In the genomic region with DNA sequence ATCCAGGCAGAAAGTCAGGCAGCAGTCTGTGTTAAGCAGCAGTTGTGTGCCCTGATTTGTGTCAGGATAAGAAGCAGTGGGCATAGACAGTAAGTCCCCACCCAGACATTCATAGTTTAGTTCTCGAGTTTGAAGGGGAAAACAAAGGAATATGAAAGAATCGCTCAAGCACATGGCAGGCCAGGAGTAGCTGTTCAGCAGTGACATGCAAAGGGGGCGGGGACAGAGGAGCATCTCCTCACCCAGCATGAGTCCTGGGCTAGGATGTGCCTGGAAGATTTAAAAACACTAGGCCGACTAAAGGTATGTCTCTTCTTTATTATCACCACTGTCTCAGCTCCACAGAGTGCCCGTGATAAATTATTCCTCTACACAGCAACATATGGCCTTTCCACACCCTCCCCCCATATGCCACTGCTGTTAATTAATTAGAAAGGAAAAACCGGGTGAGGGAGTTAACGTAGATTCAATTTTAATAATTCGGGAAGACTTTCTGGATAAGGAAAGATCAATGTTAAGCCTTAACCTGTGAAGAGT, we compare ENCODE assay signal across 14 mouse cellular contexts.
"Had no signal": no experiment of that assay in that cellular context is flagged by ENCODE, and none has a peak within 500 bp of the region (broad histone marks: within the 10 kb centered on the region; RNA-seq: fewer than 3 reads in every experiment).

No protein-coding gene starts in this region.

- H3K4me1 ChIP-seq: liver, embryonic 12.5 days had no signal

- H3K27ac ChIP-seq: kidney, postnatal 0 days; limb, embryonic 15.5 days; liver, embryonic 12.5 days; midbrain, embryonic 10.5 days; stomach, postnatal 0 days had no signal

- H3K27me3 ChIP-seq: limb, embryonic 15.5 days; liver, embryonic 12.5 days had no signal

- H3K9me3 ChIP-seq: limb, embryonic 15.5 days; liver, embryonic 12.5 days; midbrain, embryonic 10.5 days had no signal

- H3K9ac ChIP-seq: limb, embryonic 15.5 days; liver, embryonic 12.5 days; lung, embryonic 14.5 days had no signal

- H3K4me2 ChIP-seq: limb, embryonic 15.5 days; liver, embryonic 12.5 days; lung, embryonic 14.5 days had no signal

- H3K36me3 ChIP-seq: limb, embryonic 15.5 days; liver, embryonic 12.5 days; midbrain, embryonic 10.5 days had no signal

- DNase-seq: kidney, adult 9 months; kidney, postnatal 36 days; layer of hippocampus, adult 9-11 months; lung, embryonic 14.5 days; lung, postnatal 10 days; lung, postnatal 4 days; right cerebral cortex, adult 18-20 months; right cerebral cortex, postnatal 25 days had no signal

- ATAC-seq: liver, embryonic 12.5 days had no signal

- H3K4me3 ChIP-seq: limb, embryonic 15.5 days; liver, embryonic 12.5 days; midbrain, embryonic 10.5 days; myocyte had no signal
